Mouse (Mus musculus) bone marrow, adult 2 months (tissue): Measurements from ENCODE around the gene Hnrnpll. TPM values are rescaled to one million over a fixed set of nuclear protein-coding genes. Genes with fewer than 3 reads are reported as not detected.
"Not testable (repeated sequence)": the region's sequence is repeated elsewhere in the genome, so short reads cannot be mapped to it uniquely, and the experiment has no call there.

Experiments used
- H3K27ac ChIP-seq: fragments of 200-500 bp; 2 replicates; pipeline ENCODE4 v1.5.1; 2012; ENCODE audit warnings: low read depth, mild to moderate bottlenecking, control low read depth, inconsistent platforms, low read length; ENCODE audit not compliant: control insufficient read depth, poor library complexity, insufficient read depth
- H3K4me1 ChIP-seq: fragments of 200-500 bp; 2 replicates; pipeline ENCODE4 v1.6.1; 2011; ENCODE audit warnings: low read length; ENCODE audit not compliant: control insufficient read depth, insufficient read depth
- H3K4me3 ChIP-seq: fragments of 200-500 bp; replicated peaks from 2 replicates; pipeline ENCODE3; 2011; ENCODE audit warnings: mild to moderate bottlenecking, low read depth, low read length, control low read depth; ENCODE audit not compliant: control insufficient read depth
- CTCF ChIP-seq: fragments of 200-500 bp; IDR thresholded peaks from 2 replicates; pipeline ENCODE4 v1.5.1; 2011; ENCODE audit warnings: low read length, control low read depth; ENCODE audit not compliant: control insufficient read depth, insufficient read depth
- POLR2A ChIP-seq: fragments of 200-500 bp; IDR thresholded peaks from 2 replicates; pipeline ENCODE4 v1.6.1; 2011; ENCODE audit warnings: low read depth, mild to moderate bottlenecking, control low read depth, low read length, borderline replicate concordance; ENCODE audit not compliant: control insufficient read depth
- whole genome bisulfite sequencing: fragments of 180-500 bp; shearing (Covaris S2); methylation state at CpG from one replicate; pipeline ENCODE4 v1.1.7; 2018; 5-methylcytosine and 5-hydroxymethylcytosine counted together
- polyA plus RNA-seq: library from polyadenylated mRNA; stranded (reverse); fragments of >200 nt; gene quantifications from 2 replicates; pipeline ENCODE4 v1.2.4, GENCODE M21; 2011; ENCODE audit warnings: low replicate concordance; ENCODE audit not compliant: missing spikeins, insufficient read depth, insufficient read length

Hnrnpll gene
- polyA plus RNA-seq, 1 experiment = 21.8 TPM

DNA sequence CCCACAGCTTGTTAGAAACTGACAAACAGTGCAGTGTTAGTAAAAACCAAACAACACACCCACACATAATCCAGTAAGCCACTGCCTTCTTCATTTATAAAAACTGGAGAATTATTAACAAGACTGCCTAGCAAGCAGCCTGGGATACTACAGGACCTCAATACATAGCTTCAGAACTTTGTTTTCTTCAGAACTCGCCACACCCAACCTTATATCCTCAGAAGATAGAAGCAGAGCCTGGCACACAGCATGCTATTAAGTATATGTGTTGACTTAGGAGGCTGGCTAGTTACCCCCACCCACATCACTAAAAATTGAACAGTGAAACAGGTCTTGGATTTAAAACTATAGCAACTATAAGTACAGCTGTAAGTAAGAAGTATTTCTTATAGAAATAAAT lies 10.5 kb downstream of the Hnrnpll start:
- no peak overlapping the region for H3K27ac ChIP-seq
- WGBS = 84% methylated on average over 1 of the region's 1 CpGs
- TF ChIP-seq POLR2A (no peak), CTCF (no peak)

DNA sequence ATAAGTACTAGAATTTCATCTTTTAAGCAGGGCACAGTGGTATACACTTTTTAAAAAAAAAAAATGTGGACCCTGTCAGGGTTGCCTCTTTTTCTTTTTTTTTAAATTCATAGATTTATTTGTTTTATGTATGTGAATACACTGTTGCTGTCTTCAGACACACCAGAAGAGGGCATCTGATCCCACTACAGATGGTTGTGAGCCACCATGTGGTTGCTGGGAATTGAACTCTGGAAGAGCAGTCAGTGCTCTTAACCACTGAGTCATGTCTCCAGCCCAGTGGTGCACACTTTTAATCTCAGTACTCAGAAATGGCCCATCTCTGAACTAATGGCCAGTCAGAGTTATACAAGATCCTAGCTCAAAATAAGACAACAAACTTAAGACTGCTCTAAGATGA lies 12.8 kb downstream of the Hnrnpll start:
- not testable (repeated sequence) for H3K4me1 ChIP-seq, H3K4me3 ChIP-seq, H3K27ac ChIP-seq

More for the DNA sequence above, 10.5 kb downstream of the Hnrnpll start:
- Histone ChIP-seq H3K4me1 (no peaks in the 10 kb centered on the region), H3K4me3 (no peak overlapping the region)

DNA sequence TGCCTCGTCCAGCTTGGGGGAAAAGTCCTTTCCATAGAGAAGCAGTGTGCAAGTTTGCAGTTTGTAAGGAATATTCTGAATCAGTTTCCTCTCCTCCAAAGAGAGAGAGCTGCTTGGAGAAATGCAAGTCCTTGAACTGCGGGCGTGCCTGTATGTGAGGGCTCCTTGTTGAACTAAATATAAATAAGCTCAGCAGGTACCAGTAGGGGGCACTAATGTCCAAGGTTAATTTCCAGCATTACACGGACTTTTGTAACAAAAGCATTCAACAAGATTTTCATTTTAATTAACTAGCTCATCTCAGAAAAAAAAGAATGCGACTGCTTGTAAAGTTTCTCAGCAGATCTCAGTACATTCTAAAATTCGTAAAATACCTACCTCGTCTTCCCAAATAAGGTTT lies 13.9 kb downstream of the Hnrnpll start:
- Histone ChIP-seq H3K4me1 (no peaks in the 10 kb centered on the region), H3K4me3 (no peak overlapping the region), H3K27ac (no peak overlapping the region)
- TF ChIP-seq POLR2A = no peak
- 0 out of 2 replicates have a peak, but pooled peaks have one; percentile 14 for TF ChIP-seq CTCF
- 70% methylated on average over 7 of the region's 7 CpGs for WGBS

DNA sequence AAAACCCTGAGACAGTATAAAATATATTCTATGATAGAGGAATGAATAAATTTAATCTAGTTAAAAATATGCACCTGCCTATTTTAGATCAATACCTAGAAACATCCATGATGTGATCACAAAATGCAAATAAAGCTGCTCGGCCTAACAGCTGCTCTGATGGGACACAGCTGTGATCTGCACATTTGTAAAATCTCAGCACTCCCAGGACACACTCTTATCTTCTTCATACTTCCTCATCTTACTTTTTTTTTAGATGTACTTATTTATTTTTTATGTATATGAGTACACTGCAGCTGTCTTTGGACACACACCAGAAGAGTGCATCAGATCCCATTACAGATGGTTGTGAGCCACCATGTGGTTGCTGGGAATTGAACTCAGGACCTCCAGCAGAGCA lies 20.4 kb downstream of the Hnrnpll start:
- TF ChIP-seq CTCF = no peak
- no peak overlapping the region for H3K4me3 ChIP-seq
- H3K27ac ChIP-seq = no peak overlapping the region
- no peaks in the 10 kb centered on the region for H3K4me1 ChIP-seq
- WGBS = 73% methylated on average over 1 of the region's 1 CpGs

DNA sequence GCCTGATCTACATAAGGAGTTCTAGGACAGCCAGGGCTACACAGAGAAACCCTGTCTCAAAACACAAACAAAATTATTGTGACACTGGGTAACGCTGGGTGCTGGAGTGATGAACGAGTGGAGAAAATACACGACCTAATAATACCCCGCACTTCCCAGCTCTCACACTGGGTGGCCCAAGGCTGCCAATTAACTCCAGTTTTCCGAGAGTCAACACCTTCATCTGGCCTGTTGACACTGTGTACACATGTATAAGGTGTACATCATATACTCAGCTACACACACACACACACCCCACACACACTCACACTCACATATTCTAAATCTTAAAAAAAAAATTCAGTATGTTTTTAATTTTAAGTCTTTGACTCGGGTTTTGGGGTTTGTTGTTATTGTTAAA lies 33.5 kb downstream of the Hnrnpll start:
- TF ChIP-seq CTCF (no peak), POLR2A (no peak)
- Histone ChIP-seq H3K27ac (no peak overlapping the region), H3K4me1 (no peaks in the 10 kb centered on the region), H3K4me3 (no peak overlapping the region)
- 88% methylated on average over 6 of the region's 6 CpGs for WGBS

DNA sequence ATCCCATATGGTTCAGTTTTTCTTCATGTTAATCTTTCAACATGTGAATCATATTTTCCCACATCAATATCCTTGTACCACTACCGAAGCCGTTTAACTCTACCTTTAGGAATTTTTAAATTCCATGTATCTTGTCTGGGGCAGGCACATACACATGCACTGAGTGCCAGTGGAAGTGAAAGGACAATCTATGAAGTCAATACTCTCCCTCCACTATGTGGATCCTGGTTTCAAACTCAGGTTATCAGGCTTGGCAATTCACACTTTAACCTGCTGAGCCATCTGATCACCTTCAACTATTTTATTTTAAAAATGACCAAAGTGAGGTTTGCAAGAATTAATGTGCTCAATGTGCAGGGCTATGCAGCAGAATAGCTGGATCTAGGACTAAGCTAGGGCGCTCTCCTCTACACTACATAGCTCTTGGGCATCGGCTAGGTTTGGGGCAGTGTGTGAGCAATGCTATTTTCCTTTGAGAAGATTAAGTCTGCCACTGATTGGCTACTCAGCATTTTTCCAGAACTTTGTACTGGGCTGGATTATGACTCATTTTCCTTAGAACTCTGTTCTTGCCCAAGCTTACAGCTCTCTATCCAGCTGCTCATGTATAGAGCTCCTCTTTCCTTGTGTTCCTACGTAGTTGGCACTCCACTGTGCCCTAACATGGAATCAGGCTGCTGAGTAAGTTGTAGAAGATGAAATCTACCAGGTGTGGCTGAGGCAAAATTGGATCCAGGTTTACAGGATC lies 35.8 kb downstream of the Hnrnpll start:
- Histone ChIP-seq H3K4me1 (no peaks in the 10 kb centered on the region), H3K4me3 (no peak overlapping the region), H3K27ac (no peak overlapping the region)
- 90% methylated on average over 5 of the region's 5 CpGs for WGBS
- no peak for TF ChIP-seq POLR2A
- no peak for TF ChIP-seq CTCF

DNA sequence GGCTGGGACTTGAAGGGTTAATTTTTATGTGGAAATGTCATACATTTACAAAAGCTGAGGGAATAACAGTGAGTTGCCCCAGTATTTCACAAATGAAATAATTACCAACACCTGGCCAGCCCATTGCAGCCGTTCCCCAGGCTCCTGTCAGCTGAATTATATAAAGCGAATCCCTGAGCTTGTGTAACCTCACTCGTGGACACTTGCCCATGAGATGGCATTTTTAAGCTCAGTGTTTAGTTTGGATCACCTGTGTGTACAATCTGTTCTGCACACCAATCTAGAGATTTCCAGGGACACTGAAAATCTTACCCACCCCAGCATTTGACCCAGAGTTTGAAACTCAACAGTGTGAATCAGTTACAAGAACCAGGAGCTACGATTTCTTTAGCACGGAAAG lies 40.0 kb downstream of the Hnrnpll start:
- no peak overlapping the region for H3K27ac ChIP-seq
- TF ChIP-seq POLR2A = no peak
- TF ChIP-seq CTCF = no peak
- WGBS = 79% methylated on average over 5 of the region's 5 CpGs

DNA sequence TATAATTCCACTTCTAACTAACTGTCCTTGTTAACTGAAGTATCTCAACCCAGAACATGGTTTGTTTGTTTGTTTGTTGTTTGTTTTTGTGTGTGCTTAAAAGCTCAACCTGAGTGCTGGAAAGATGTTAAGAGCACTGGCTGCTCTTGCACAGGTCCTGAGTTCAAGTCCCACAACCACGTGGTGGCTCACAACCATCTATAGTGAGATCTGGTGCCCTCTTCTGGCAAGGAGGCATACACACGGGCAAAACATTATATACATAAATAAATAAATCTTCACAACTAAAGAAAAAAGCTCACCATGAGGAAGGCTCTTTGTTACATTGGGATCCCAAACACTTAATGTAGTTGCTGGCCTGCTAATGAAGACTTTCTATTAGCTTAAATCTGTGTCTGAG lies 41.6 kb downstream of the Hnrnpll start:
- WGBS = 54% methylated on average over 2 of the region's 2 CpGs

More for the DNA sequence above, 40.0 kb downstream of the Hnrnpll start:
- Histone ChIP-seq H3K4me3 (no peak overlapping the region), H3K4me1 (no peaks in the 10 kb centered on the region; the same call in 1 of the 2 replicates)

More for the DNA sequence above, 41.6 kb downstream of the Hnrnpll start:
- TF ChIP-seq POLR2A (no peak), CTCF (peak; percentile 14; the same call in 1 of the 2 replicates)
- H3K4me1 ChIP-seq = no peaks in the 10 kb centered on the region; the same call in 1 of the 2 replicates
- H3K4me3 ChIP-seq = no peak overlapping the region
- H3K27ac ChIP-seq = no peak overlapping the region
